Mouse (Mus musculus) MEL-GATA-1-ER (cell line): ENCODE results near the gene Higd2a.

Experiments used
- DNase-seq: peaks from one replicate; pipeline ENCODE4 v3.0.0-alpha.2; 2012; ENCODE audit warnings: low read depth; ENCODE audit errors: extremely low read depth

Gene Higd2a

GRCm38 (mm10) chr13:54621155-54621932 is 31.3 kb downstream of the Higd2a start, which contains the start of gene Faf2:
Faf2 (plus strand) TSS chr13:54621784.
- DNase-seq, result peak; percentile 83

- no peak for DNase-seq
Observed at GRCm38 (mm10) chr13:54621960-54622521, 32.0 kb downstream of the Higd2a start.

- DNase-seq, result no peak
Observed at GRCm38 (mm10) chr13:54629128-54629527, 39.1 kb downstream of the Higd2a start.

GRCm38 (mm10) chr13:54632731-54633277 is 42.8 kb downstream of the Higd2a start:
- no peak for DNase-seq

- no peak for DNase-seq
Observed at GRCm38 (mm10) chr13:54635011-54635410, 45.0 kb downstream of the Higd2a start.
